Mouse (Mus musculus) urinary bladder, postnatal 14 days (tissue): ENCODE results near the gene Ankrd6.
A peak's percentile ranks its signal among the peaks of the same experiment; 100 is the strongest.

Experiments used
- DNase-seq: peaks from one replicate; pipeline ENCODE4 v3.0.0; 2021; ENCODE audit warnings: low spot score

The Ankrd6 gene

DNA sequence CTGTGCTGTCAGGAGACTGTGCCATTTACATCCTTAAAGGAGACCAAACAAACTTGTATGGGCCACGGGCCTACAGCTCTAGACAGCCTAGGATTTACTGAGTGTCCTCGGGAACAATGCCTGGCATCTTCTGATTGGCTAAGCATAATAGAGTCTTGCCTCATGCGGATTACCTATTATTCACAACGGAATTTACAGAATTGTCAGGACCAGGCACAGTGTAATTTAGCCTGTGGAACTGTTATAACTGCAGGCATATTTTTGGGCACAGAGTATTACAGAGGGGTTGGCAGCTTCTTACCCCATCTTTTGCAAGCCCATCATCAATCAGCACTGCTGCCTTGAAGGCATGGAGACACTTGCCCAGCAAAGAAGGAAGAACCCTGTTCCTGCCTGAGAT, 51.6 kb downstream of the Ankrd6 start:
- DNase-seq: no peak

DNA sequence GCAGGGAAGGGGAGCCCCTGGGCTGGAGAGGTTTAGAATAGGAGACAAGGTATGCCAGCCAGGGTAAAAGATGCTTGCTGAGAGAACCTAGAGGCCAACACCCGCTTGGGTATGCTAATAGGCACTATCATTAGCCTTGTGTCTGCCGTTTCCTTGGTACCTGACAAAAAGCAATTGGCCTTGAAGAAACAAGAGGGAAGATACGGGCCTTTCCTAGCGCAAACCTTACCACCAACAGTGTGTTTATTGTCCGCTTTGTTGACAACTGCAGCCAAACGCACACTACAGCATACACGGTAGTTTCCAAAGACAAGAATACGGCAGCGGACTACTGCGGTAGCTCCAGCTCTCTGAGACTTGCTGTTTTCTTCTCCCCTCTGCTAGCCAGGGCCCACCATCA, 59.3 kb downstream of the Ankrd6 start:
- DNase-seq: no peak

DNA sequence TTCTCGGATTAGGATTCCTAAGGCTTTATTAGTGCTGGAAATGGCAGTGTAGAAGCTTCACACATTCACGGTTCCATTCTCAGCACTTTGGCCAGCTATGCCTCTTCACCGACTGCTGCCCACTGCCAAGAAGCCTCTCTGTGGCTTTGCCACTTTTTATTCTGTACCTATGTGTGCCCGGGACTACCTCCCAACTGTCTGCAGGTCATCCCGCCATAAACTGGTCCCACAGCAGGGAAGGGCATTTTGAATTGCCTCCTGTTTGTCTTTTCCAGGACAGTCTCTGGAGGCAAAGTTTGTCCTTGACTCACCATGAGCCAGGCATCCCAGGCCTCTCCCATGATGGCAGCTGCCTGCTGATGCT, 59.9 kb downstream of the Ankrd6 start:
- no peak for DNase-seq

DNA sequence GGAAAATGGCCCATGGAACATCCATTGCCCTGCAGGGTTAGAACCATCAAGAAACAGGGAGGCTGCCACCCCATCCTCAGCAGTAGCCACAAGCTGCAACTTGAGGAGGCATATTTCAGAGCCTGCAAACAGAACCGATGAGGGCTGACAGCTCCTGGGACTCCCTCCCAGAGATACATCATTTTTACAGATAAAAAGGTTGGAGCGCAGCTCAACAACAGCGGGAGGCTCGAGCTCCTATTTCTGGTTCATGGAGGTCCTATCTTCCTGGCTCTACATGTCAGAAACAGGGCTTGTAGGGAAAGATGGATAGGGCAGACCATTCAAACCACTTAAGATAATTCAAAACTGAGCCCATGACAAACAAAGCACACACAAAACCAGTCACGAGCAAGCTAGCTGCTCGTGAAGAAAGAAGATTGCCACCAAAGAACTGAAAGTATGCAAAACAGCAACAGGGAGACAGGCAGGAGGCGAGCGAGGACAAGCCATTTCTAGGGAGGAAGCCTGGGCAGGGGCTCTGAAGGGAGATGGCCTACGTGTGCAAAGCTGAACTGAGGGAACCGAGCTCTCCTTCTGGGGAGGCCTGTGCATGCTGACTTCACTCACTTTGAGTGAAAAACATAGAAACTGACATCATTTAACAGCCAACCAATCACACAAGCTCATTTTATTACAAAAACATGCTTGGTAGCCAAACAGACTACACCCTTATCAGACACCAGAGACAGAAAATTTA, 60.5 kb downstream of the Ankrd6 start:
- DNase-seq: no peak

DNA sequence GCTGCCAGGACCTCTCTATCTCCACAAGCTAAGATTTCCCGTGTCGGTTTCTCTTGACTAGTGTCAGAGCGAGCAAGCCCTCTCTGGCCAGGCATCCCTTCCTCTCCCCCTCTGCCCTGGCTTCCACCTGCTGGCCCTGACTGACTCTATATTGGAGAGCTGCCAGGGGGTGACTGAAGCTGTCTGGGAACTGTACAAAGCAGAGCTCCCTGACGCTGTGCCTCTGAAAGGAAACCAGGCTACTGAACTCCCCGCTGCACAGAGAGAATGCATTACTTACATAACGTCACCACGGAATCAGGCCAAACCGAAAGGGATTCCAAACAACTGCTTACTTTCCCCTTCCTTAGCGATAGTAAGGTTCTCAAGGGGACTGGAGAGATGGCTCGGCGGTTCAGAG, 61.4 kb downstream of the Ankrd6 start:
- DNase-seq: peak; percentile 35

DNA sequence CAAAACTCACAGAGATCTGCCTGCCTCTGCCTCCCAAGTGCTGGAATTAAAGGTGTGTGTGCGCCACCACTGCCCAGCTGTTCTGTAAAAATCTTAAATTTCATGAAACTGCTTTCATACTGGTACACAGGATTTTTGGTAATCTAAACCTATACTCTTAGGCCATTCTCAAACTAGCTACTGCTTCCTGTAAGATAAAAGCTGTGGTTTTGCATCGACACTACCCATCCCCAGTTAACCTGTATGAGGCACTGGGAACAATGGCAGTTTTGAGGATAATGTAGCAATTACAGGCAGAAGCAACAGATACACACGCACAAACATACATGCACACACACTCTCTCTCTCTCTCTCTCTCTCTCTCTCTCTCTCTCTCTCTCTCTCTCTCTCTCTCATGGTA, 64.2 kb downstream of the Ankrd6 start:
- DNase-seq: no peak

DNA sequence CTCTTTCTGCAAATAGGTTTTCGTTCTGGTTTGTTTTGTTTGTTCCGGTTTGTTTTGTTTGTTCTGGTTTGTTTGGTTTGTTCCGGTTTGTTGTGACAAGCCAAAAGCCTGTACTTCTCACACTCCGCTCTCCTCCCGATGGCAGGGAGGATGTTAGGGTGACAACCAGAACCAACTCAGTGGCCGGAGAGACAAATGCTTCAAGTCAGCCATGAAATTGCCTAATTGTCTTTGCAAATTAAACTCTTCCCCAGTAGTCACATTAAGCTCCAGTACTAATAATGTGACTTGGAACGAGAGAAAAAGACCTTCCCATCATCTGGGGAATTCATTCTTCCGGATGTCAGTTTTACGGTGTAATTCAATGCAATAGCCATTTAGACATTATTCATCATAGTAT, 66.0 kb downstream of the Ankrd6 start:
- no peak for DNase-seq

DNA sequence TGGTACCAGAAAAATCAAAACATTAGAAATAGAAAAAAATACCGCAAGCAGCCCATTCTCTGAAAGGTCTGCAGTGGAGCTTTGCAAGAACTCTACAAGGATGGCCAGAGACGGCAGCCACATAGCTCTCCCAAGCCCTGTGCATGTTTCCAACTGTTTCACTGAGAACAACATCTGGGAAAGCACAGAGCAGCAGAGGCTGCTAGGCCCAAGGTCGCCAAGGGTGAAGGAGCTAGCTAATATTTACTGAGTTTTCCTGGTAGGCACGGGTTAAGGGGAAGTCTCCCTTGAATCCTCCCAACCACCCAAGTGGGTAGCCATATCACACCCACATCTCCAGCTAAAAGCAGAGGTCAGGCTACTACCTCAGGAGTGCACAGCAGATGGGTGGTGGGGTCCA, 69.6 kb downstream of the Ankrd6 start:
- DNase-seq: no peak

DNA sequence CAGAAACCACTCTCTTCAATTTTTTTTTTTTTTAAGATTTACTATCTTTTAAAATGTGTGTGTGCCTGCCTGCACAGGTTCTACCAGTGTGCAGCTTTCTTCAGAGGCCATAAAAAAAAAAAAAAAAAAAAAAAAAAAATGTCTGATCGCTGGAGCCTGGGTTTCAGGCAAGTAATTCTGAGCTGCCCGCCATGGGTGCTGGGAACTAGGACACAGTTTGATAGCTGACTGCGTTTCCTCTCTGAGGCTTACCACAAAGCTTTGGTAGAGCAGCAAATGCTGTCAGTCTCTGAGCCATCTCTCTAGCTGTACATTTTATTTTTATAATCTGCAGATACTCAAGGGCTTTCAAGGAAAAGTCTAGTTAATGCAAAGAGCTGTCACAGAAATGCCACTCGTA, 76.0 kb downstream of the Ankrd6 start:
- DNase-seq: no peak

DNA sequence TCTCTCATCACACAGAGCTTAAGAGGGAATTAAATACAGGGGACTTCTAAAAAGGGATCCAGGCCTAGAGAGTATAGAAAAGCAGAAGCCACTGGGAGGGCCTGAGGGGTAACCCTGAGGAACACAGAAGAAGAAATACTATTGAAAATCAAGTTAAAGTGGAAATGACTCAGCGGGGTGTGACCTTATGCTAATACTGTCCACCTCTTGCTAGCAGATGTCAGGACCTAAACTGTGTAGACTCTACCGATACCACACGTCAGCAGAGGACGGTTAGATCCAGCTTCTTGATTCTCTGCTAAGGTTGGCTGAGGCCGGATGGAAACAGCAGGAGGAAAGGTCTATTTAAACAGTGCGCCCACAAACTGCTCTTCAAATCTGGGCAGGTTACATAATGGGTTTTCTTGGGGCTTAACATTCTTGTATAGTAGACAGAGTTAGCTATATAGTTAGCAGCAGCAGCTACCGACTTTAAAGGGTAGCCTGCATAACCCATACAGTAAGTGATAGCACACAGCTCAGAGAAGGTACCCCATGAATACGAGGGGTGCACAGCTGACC, 78.4 kb downstream of the Ankrd6 start:
- DNase-seq: no peak

DNA sequence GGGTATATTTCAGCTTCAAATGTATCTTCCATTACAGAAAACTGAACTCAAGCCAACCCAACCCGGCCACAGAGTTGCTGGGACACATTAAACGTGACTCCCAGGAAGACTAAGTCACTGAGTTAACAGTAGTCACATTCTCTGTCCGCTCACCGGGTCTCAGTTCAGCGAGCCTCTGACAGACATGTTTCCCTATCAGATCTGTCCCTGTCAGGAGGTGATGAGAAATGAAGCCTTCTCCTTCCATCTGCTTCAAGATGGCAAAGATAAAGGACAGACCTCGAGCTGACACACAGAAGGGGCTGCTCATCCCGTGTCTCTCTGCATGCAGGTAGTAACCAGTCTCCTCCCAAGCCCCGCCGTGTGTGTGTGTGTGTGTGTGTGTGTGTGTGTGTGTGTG, 81.3 kb downstream of the Ankrd6 start:
- no peak for DNase-seq

DNA sequence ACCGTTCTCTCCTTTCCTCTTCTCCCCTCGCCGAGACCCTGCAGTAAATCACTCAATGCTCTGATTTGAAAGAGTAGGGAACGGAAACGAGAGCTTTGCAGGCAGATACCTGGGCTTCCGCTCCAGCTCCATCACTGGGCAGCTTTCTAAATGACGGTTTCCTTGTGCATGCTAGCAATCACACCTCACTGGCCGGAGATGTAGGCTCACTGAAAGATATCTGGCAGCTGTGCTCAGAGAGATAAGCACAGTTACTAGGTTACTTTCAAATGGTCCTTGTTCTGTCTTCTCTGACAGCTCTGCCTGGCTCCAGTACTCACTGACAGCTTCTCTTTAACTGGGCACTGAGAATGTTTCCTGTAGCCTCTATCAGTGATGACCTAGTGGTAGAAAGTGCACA, 81.8 kb downstream of the Ankrd6 start:
- no peak for DNase-seq

DNA sequence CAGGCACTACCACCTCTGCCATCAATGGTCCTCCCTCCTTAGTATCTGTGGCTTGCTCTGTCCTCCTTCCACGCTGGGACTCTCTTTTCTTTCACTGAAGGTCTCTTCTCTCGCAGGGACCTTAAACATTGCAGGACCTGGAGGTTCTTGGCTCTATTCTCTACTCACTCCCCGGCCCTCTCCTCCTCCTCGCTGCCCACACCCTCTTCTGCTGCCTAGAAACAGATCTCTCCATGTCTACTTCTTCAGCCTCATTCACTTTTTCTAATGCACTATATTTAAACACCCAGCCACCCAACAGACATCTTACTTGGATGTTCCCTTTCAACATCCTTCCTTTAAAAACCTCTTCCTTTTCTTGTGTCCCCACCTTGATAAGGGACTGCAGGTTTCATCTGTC, 82.2 kb downstream of the Ankrd6 start:
- DNase-seq: no peak

DNA sequence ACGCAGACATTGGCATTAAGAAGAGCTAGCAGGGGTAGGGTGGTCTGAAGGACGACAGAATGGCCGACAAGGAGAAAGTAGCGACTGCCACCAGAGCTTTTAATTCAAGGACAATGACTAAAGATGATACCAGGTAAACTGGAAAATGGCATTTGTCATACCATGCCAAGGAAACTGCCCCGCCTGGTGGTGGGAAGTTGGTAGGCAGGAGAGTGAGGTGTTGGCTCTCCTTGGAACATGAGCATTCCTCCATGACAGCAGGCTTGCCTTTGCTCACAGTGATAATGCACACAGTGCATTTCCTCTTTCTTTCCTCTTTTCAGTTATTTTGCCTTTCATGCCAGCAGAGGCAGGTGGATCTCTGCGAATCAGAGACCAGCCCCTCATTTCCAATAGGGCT, 83.2 kb downstream of the Ankrd6 start:
- DNase-seq: no peak

DNA sequence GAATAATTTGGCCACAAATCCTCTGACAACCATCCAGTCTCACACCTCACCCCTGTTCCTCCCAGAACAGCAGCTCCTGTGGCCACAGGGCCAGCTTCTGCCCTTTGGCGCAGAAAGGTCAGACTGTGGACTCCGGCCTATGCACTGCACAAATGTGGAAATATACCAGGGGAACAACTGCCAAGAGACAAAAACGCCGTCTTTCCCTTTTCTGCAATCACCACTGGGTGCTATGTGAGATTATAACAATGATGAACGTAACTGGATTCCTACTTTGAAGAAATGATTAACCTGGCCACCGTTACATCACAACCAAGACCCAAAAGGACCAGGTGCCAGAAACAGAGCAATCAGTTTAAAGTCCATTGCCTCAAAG, 85.8 kb downstream of the Ankrd6 start:
- no peak for DNase-seq

DNA sequence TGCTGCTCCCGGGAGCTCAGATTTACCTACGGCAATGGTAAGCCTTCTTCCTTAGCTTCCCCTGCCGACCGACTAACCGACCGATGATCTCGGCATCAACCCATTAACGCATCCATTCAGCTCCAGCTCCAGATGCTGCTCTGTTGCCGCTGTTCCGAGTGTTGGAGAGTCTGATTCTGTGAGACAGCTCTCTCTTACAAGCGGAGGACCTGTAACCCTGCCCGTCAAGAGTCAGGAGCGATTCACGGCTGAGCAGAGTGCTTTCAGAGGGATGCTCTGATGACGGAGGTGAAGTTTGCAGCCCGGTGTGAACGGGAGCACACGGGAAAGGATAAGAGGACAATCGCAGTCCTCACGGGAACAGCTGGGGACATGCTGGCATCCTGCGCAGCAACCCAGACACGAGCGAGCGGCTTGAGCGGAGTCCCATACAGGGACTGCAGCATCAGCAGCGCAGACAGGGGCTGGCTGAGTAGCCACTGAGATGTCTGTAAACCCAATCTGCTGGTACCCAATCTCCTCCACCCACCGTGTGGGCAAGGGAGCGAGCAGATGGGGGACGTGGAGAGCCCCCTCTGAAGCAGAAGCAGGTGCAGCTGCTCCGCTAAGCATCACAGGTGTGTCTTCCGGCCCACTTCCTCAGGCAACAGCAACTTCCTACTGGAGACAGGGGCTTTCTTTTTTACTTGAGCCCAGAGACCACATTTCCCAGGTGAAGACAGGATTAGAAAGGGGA, 86.3 kb downstream of the Ankrd6 start:
- no peak for DNase-seq

DNA sequence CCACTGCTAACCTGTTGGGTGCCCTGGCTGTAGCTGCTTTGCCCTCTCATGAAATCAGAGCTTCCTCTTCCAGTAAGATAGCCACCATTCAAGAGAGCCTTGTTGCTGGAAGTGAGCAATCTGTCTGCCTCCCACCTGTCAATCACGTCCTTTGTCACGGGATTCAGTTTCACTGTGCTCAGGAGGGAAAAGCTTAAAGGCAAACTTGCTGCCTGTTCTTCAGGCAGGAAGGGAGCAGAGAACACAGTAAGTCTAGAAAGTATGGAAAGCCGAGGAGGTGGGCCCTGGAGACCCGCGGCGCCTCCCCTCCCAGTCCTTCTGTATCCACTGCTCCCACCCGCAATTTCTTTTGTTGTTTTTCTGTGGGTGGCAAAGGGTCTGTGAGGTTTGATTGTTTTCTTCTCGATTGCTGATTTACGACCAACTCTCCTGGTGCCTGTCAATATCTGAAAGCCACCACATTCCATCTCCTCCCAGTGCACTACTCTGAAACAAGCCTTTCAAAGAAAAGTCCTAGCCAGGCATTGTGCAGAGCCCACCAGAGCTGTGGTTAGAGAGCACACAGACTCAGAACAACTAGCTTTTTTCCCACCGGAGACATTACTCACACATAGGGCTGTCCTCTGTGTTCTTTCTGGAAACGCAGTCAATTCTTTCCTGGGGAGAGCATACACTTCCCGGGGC, 87.1 kb downstream of the Ankrd6 start:
- DNase-seq: no peak

DNA sequence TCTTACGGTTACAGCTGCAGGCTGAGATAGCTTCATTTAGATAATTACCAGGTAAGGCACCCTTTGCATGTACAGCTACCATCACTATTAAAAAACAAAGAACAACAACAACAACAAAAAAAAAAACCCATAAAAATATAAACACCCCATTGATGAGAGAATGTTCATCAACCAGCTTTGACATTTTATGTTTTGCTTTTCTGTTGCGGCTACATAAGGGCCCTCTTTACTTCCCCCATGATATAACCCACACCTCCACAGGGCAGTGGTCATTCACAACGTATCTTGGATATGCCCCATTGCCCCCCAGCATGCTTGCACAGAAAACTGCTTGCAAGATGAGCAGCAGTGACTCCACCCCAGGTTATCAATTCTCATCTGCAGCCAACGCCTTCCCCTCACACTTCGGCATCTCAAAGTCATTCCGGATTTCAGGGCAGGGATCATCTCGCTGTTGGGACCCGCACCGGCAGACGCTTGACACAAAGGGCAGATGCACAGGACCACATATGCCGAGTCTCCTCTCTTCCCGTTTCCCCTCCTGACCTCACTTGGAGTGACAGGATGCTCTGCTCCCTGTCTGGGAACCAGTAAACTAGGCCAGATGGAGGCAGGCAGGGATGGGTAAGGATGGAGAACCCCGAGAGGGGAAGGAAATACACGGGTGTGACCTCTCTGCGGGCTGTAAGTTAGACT, 87.7 kb downstream of the Ankrd6 start:
- DNase-seq: no peak

DNA sequence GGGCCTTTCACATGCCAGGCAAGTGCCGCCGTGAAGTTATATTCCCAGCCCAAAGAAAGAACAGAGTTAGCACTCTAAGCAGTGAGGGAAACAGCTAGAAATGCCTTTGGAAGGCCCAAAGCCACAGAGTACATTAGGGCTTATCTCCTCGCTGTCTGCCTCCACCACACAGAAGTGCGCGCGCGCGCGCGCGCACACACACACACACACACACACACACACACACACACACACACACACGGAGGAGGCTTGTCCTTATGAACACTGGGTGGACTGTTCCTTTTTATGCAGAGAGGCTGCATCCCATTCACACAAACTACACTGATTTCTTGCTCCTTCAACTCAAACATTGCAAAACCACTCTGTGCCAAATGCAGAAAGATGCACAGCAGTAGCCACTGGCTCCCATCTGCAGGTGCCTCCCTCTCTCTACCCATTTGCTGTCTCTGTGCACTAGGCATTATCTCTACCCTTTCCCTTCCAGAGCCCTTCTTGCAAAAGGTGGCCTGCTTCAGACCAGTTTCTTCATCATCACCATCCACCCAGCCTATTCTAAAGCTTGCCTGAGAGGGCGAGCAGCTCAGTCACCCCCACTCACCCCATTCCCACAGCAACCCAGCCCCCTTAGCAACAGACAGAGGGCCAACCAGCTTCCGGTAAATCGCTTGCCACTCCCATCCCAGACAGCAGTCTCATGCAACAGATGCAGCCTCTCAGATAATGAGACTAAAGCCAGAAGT, 88.5 kb downstream of the Ankrd6 start:
- no peak for DNase-seq

DNA sequence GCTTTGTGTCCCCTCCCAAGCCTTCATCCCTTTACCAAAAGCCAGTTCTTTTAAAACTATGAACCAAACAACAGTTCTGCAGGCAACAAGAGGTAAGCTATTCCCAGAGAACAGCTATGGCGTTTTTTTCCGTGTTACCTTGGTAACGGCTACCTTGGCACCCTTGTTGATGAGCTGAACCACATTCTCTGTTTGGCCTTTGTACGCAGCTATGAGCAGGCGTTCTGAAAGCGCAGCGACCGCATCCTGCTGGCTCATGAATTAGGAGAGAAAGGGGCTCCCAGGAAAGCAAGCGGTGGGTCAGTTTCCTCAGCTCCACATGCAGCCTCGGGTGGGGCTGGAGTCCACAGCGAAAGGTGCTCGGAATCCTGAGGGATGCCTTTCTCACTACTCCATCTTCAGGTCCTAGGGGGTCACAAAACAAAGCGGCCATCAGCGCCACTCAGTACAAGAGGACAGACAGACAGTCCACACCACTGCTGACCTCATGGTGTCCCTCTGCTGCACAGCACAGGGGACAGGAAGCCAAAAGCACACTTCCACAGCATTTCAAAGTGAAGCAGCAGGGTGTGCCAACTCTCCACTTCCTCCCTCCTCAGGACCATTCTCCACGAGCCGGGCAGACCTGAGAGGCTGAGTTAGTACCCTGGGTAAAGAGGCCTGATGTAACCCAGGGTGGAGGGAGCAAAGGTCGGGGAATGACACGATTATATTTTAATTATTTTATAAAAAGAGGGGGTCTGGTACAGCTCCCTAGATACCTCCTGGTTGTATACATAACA, 90.3 kb downstream of the Ankrd6 start:
- DNase-seq: no peak

DNA sequence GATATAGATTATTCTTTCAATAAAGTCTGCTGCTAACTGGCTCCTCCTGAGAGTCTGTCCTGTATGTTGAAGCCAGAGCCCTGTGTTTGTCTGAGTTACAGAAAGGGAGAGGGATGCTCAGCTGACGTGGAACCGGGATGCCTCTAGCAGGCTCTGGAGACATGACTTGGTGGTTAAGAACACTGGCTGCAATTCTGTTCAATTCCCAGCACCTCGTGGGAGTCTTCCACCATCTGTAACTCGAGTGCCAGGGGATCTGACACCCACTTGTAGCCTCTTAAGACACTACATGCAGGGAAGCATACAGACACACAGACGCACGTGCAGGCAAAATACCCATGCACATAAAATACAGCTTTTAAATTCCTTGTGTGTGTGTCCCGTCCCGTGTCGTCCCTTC, 95.1 kb downstream of the Ankrd6 start:
- DNase-seq: no peak
